Mouse (Mus musculus): ENCODE data around the gene Mkrn3. TPM values are rescaled to one million over a fixed set of nuclear protein-coding genes. Genes with fewer than 3 reads are reported as not detected.
A peak's percentile ranks its signal among the peaks of the same experiment; 100 is the strongest.

Gene Mkrn3
- total RNA-seq, 1 experiment = 5.8 TPM

DNA sequence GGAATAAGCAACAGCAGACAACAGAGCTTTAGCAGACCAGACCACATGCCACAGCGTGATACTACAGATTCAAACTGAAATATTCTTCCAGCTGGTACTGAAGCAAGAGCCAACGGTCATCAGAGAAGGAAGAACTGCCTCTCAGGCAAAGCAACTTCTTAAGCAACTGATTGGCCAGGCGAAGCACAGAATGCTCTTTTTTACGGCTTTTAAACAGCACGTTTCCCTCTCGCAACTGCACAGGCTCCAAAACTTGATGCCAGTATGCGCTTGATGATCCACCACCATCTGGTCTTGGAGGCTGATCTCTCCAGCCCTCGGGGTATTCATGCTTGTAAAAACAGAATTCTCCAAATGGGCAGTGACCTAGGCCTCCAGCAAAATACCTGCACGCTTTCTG lies 1.6 kb downstream of the Mkrn3 start:
- Histone ChIP-seq H3K27ac (ENCODE audit: insufficient read depth, low read depth, low read length, poor library complexity, severe bottlenecking) (no peak overlapping the region), H3K4me1 (ENCODE audit: control insufficient read depth in 2 of 2, insufficient read depth in 2 of 2, low read length in 2 of 2, poor library complexity in 1 of 2) (peaks cover 0 to 7% of the 10 kb centered on the region in 2 experiments; a peak in 1 of 4 replicates), H3K4me3 (ENCODE audit: insufficient read depth in 1 of 2, low read depth in 1 of 2, low read length in 2 of 2, poor library complexity in 1 of 2, severe bottlenecking in 1 of 2) (peak overlapping the region in 1 of 2 experiments; percentile 96; a peak in 2 of 4 replicates), H3K36me3 (ENCODE audit: control insufficient read depth, insufficient read depth, low read length, poor library complexity, severe bottlenecking) (no peaks in the 10 kb centered on the region), H3K9ac (ENCODE audit: insufficient read depth, low read depth, low read length, poor library complexity, severe bottlenecking) (peak overlapping the region; percentile 94; the same call in 1 of the 2 replicates), H3K9me3 (ENCODE audit: control insufficient read depth, insufficient read depth, low read depth, low read length) (no peaks in the 10 kb centered on the region)
- TF ChIP-seq CHD2 (IDR thresholded peaks at IDR 0.05; ENCODE audit: low read depth, low read length) = no peak
- TF ChIP-seq HCFC1 (IDR thresholded peaks at IDR 0.05; ENCODE audit: borderline replicate concordance, insufficient read depth, low read length) = no peak
- TF ChIP-seq ZNF384 (IDR thresholded peaks at IDR 0.05; ENCODE audit: low read depth, low read length) = no peak
- TF ChIP-seq ZC3H11A (IDR thresholded peaks at IDR 0.05; ENCODE audit: borderline replicate concordance, low read depth, low read length) = no peak
- TF ChIP-seq MAFK (IDR thresholded peaks at IDR 0.05; ENCODE audit: insufficient read depth, low read depth, low read length) = no peak
- in situ Hi-C loops (cut with MboI; ENCODE audit: low sequenced_read_pairs in 2 of 2, unreplicated experiment in 2 of 2) = no loop called here
- DNase-seq (ENCODE audit: low read depth, low spot score) = no peak

DNA sequence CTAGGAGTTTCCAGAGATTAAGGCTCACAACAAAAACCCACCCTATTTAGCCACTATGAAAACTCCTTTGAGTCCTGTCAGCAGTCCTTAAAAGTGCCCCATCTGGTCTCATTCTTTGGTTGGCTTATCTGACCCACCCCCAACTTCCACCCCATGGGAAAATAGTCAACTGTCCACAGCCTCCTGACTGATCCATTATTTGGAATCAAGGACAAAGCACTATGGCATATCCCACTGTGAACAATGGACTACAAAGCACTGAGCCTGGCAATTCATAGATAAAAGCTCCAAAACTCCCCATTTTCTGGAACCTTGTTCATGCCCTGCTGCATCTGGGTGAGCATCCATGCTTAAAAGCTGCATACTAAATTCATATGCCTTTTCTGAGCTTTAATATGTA lies 3.8 kb downstream of the Mkrn3 start:
- no peak overlapping the region for H3K27ac ChIP-seq (ENCODE audit: insufficient read depth, low read depth, low read length, poor library complexity, severe bottlenecking)
- H3K4me1 ChIP-seq (ENCODE audit: control insufficient read depth in 2 of 2, insufficient read depth in 2 of 2, low read length in 2 of 2, poor library complexity in 1 of 2) = peaks cover 0 to 7% of the 10 kb centered on the region in 2 experiments; a peak in 1 of 4 replicates
- no peak for TF ChIP-seq MAFK (IDR thresholded peaks at IDR 0.05; ENCODE audit: insufficient read depth, low read depth, low read length)
- no peak for TF ChIP-seq HCFC1 (IDR thresholded peaks at IDR 0.05; ENCODE audit: borderline replicate concordance, insufficient read depth, low read length)
- no peak for TF ChIP-seq ZC3H11A (IDR thresholded peaks at IDR 0.05; ENCODE audit: borderline replicate concordance, low read depth, low read length)
- TF ChIP-seq CHD2 (IDR thresholded peaks at IDR 0.05; ENCODE audit: low read depth, low read length) = no peak
- TF ChIP-seq ZNF384 (IDR thresholded peaks at IDR 0.05; ENCODE audit: low read depth, low read length) = no peak
- in situ Hi-C loops (cut with MboI; ENCODE audit: low sequenced_read_pairs in 2 of 2, unreplicated experiment in 2 of 2) = no loop called here
- H3K36me3 ChIP-seq (ENCODE audit: control insufficient read depth, insufficient read depth, low read length, poor library complexity, severe bottlenecking) = no peaks in the 10 kb centered on the region
- no peak overlapping the region for H3K4me3 ChIP-seq (ENCODE audit: insufficient read depth in 1 of 2, low read depth in 1 of 2, low read length in 2 of 2, poor library complexity in 1 of 2, severe bottlenecking in 1 of 2)
- no peak overlapping the region for H3K9ac ChIP-seq (ENCODE audit: insufficient read depth, low read depth, low read length, poor library complexity, severe bottlenecking)
- no peak for DNase-seq (ENCODE audit: low read depth, low spot score)
- H3K9me3 ChIP-seq (ENCODE audit: control insufficient read depth, insufficient read depth, low read depth, low read length) = no peaks in the 10 kb centered on the region

DNA sequence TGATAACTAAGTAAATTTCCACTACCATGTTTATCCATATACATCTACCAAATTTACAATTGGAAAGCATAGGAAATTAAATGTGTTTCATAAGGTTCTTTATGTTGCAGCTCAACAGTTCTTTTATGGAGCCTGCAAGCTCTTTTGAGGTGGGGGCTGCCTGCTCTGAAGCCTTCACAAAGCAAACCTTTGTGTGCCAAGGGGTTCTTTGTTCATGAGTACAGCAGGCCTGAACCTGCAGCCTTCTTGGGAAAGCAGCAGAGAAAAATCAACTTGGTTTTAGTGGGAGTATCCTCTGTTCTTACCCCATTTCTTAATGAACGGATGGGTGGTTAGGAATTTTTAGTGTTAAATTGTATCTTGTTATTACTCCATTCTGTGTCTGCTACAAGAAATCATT lies 4.7 kb downstream of the Mkrn3 start:
- Histone ChIP-seq H3K27ac (ENCODE audit: insufficient read depth, low read depth, low read length, poor library complexity, severe bottlenecking) (no peak overlapping the region), H3K4me3 (ENCODE audit: insufficient read depth in 1 of 2, low read depth in 1 of 2, low read length in 2 of 2, poor library complexity in 1 of 2, severe bottlenecking in 1 of 2) (no peak overlapping the region), H3K9ac (ENCODE audit: insufficient read depth, low read depth, low read length, poor library complexity, severe bottlenecking) (no peak overlapping the region), H3K36me3 (ENCODE audit: control insufficient read depth, insufficient read depth, low read length, poor library complexity, severe bottlenecking) (no peaks in the 10 kb centered on the region), H3K4me1 (ENCODE audit: control insufficient read depth in 2 of 2, insufficient read depth in 2 of 2, low read length in 2 of 2, poor library complexity in 1 of 2) (peaks cover 0 to 7% of the 10 kb centered on the region in 2 experiments; a peak in 1 of 4 replicates), H3K9me3 (ENCODE audit: control insufficient read depth, insufficient read depth, low read depth, low read length) (no peaks in the 10 kb centered on the region)
- in situ Hi-C loops (cut with MboI; ENCODE audit: low sequenced_read_pairs in 2 of 2, unreplicated experiment in 2 of 2) = no loop called here
- no peak for TF ChIP-seq ZC3H11A (IDR thresholded peaks at IDR 0.05; ENCODE audit: borderline replicate concordance, low read depth, low read length)
- TF ChIP-seq ZNF384 (IDR thresholded peaks at IDR 0.05; ENCODE audit: low read depth, low read length) = no peak
- TF ChIP-seq MAFK (IDR thresholded peaks at IDR 0.05; ENCODE audit: insufficient read depth, low read depth, low read length) = no peak
- TF ChIP-seq HCFC1 (IDR thresholded peaks at IDR 0.05; ENCODE audit: borderline replicate concordance, insufficient read depth, low read length) = no peak
- TF ChIP-seq CHD2 (IDR thresholded peaks at IDR 0.05; ENCODE audit: low read depth, low read length) = no peak
- no peak for DNase-seq (ENCODE audit: low read depth, low spot score)

- TF ChIP-seq MAFK (IDR thresholded peaks at IDR 0.05; ENCODE audit: insufficient read depth, low read depth, low read length) (no peak), ZNF384 (IDR thresholded peaks at IDR 0.05; ENCODE audit: low read depth, low read length) (no peak), CHD2 (IDR thresholded peaks at IDR 0.05; ENCODE audit: low read depth, low read length) (no peak), HCFC1 (IDR thresholded peaks at IDR 0.05; ENCODE audit: borderline replicate concordance, insufficient read depth, low read length) (no peak), ZC3H11A (IDR thresholded peaks at IDR 0.05; ENCODE audit: borderline replicate concordance, low read depth, low read length) (no peak)
- Histone ChIP-seq H3K4me1 (ENCODE audit: control insufficient read depth in 2 of 2, insufficient read depth in 2 of 2, low read length in 2 of 2, poor library complexity in 1 of 2) (no peaks in the 10 kb centered on the region), H3K9me3 (ENCODE audit: control insufficient read depth, insufficient read depth, low read depth, low read length) (no peaks in the 10 kb centered on the region), H3K9ac (ENCODE audit: insufficient read depth, low read depth, low read length, poor library complexity, severe bottlenecking) (no peak overlapping the region), H3K27ac (ENCODE audit: insufficient read depth, low read depth, low read length, poor library complexity, severe bottlenecking) (no peak overlapping the region), H3K36me3 (ENCODE audit: control insufficient read depth, insufficient read depth, low read length, poor library complexity, severe bottlenecking) (no peaks in the 10 kb centered on the region), H3K4me3 (ENCODE audit: insufficient read depth in 1 of 2, low read depth in 1 of 2, low read length in 2 of 2, poor library complexity in 1 of 2, severe bottlenecking in 1 of 2) (no peak overlapping the region)
- DNase-seq (ENCODE audit: low read depth, low spot score) = no peak
- in situ Hi-C loops (cut with MboI; ENCODE audit: low sequenced_read_pairs in 2 of 2, unreplicated experiment in 2 of 2) = no loop called here
Measured at GRCm38 (mm10) chr7:62407803-62408202, 12.1 kb downstream of the Mkrn3 start.
